Mouse (Mus musculus) embryonic stem cell, embryonic (primary cell): ENCODE results near the gene Ism1.

Experiments
- CTCF ChIA-PET, 4 experiments: fragments of 300-600 bp in 2 of 4; fragments of 350-600 bp in 2 of 4; sonication (Branson Sonifier 250); formaldehyde crosslinking; loops; one replicate each; lab custom pipeline; 2022; ENCODE audit warnings: inconsistent platforms in 2 of 4; lab: Charles Lee
- POLR2A ChIA-PET, 4 experiments: fragments of 300-600 bp in 2 of 4; fragments of 350-600 bp in 2 of 4; sonication (Branson Sonifier 250); formaldehyde crosslinking; loops; one replicate each; lab custom pipeline; 2022; ENCODE audit warnings: antibody characterized with exemption in 4 of 4, inconsistent platforms in 1 of 4; lab: Charles Lee

Ism1 gene

DNA sequence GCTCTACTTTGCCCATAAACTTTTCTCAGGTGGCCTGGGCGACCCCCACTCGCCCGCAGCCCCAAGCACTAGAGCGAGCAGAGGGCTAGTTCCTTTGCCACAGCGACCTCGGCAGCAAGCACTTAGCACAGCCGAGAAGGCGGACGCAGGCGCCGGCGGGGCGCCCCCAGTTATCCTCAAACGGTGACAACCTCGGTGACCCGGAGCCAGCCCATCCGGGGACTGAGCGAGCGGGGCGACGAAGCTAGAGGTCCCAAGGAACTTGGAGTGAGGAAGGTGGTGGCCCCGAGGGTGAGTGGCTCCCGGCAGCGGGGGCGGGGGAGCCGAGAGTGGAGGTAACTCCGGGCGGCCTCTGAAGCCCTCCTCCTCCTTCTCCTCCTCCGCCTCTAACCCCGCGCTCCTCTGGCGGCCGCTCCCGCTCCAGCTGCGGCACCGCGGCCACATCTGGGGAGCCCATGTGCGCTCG lies at the start of gene Ism1:
Gene Ism1 (plus strand): TSS at position 370 of the 466 bp plus-strand sequence.
- ChIA-PET CTCF (interaction anchor here (0.6 to 1.8 kb wide), 13 partner anchors 10 to 809 kb away, joined by 3 to 9 read pairs (median 3); no protein-coding TSS in a partner anchor), POLR2A (interaction anchor here in 3 of 4 experiments (0.8 to 1.5 kb wide), 4 partner anchors 19 to 92 kb away, joined by 3 to 5 read pairs (median 4); no protein-coding TSS in a partner anchor)

DNA sequence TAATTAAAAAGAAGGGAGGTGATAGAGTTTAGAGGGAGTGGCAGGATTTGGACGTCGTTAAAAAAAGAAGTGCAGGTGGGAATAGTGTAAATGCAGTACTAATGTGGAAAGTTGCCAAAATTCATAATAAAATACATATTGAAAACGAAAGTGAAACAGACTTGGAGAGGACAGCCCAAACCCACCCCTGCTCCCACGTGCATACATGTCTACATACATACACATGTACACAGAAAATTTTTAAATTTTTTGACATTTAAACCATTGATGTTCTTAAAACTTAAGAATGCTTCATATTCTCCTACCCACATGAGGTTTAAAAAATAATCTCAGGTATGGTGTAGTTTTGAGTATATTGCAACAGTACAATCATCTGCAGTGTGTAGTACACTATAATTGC lies 49.2 kb upstream of the Ism1 start:
- ChIA-PET CTCF (no interaction called here), POLR2A (interaction anchor here in 1 of 4 experiments (1.0 kb wide), 1 partner anchor 50 kb away, joined by 3 read pairs; no protein-coding TSS in a partner anchor)

DNA sequence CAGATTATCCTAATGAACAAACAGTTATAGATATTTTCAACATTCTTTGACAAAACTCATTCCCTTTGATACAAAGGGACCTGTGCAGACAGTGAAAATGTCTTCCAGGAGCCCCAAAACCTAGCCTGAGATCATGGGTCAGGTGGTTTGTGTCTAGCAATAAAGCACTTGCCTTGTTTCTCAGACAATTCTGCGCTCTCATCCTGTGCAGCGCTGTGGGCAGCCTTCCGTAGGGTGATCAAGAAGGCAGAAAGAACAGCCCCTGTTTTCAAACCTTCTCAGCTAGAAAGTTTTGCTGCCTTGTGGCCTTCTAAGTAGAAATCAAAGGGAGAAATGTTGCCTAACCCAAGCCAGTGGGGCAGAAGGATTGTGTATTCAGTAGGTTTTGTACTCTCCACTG lies 48.3 kb upstream of the Ism1 start:
- POLR2A ChIA-PET = no interaction called here
- CTCF ChIA-PET = no interaction called here

DNA sequence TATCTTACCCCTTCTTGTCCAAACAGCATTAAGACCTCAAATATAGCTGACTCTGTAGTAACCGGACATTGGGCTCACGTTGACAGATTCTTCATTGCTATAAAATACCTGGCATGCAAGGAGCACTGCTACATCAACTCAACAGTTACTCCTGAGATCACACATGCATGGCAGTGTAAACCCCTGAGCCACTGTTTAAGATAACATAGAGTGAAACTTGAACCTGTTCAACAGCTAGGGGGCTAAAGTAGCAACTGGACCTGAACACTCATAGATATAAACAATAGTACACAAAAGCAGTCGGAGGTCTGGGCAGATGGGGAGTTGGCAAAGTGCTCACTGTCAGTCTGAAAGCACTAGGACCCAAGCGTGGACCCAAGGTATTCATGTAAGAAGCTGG lies 43.5 kb upstream of the Ism1 start:
- ChIA-PET CTCF (no interaction called here), POLR2A (no interaction called here)

DNA sequence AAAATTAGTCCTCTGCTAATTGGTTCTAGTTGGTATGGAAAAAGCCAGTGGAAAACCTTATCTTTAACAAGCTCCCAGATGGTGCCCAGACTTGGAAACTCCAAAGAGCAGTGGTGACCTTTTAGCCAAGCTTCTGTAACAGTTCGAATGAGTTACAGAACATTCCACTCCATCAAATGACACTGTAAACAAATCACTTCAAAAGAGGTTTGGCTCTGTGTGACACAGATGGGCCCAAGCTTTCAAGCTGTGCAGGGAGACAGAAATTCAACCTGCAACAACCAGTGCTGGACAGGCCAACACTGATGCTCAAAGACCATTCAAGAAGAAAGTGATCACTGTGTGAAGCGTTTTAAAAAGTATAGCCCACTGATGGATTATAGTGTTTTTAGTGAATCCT lies 40.1 kb upstream of the Ism1 start:
- ChIA-PET POLR2A (no interaction called here), CTCF (no interaction called here)

DNA sequence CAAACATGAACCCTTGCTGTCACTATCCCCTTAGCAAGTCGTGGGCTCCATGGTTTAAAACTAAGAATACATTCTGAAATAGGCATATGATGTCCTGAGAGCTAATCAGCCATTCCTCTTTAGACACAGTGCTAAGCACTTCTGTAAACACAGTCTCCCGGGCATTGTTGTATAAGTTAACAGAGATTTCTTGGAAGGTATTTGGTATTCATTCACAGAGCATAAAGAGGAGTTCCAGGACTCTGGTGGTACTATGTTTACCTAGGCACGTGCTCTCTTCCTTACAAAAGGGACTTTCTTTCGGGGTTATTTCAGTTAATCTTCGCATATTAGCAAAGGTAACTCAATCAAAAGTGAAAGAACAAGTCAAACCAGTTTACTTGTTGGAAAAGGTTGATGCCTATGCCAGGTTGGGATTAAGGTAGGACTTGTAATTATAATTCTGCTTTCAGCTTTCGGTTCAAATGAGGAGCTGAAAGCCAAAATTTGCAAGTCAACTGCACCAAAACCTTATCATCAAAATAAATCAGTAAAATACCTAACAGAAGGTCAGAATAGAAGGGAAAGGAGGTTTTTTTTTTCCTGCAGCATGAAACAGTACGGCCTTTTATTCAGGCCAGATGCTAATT lies 36.1 kb upstream of the Ism1 start:
- POLR2A ChIA-PET = no interaction called here
- CTCF ChIA-PET = no interaction called here

DNA sequence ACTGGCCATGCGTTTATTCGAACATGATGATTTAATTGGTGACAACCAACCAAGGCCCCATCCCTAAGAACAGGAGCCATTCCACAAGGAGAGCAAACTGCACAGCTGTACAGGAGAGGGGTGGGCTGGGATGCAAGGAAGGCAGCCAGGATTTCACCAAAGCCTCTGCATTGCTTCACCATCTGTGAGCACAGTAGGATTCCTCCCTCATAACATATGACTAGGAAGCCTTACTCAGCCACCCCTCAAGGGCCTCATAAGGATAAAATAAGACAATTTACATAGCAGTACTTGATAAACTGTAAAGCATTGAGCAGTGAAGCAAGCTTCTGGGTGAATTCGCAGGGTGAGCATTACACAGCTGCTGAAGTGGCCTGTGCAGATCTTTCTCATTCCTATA lies 28.5 kb upstream of the Ism1 start:
- ChIA-PET CTCF (no interaction called here), POLR2A (no interaction called here)

DNA sequence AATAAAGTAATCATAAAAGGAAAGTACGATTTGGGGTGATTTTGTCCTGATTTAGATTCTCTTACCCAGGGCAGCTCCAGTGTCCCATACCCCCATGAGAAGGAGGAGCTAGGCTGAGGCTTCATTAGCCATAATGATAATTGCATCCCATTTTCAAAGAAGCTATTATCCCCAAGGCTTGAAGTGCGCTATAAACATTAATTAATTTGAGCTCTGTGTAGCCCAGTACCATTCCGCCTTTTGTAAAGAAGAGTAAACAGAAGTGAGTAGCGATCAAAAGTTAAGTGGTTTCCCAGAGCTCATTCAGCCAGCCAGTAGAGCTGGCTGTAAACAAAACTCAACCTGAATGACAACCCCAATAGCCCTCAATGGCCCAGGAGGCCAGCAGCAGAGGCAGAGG lies 21.2 kb upstream of the Ism1 start:
- CTCF ChIA-PET = interaction anchor here in 3 of 4 experiments (0.6 to 0.9 kb wide), 4 partner anchors 12 to 522 kb away, joined by 3 to 4 read pairs (median 4); partner anchors contain the start of gene Ism1 (in 1 of the 3)
- POLR2A ChIA-PET = interaction anchor here in 1 of 4 experiments (0.6 kb wide), 1 partner anchor 913 kb away, joined by 3 read pairs; no protein-coding TSS in a partner anchor

DNA sequence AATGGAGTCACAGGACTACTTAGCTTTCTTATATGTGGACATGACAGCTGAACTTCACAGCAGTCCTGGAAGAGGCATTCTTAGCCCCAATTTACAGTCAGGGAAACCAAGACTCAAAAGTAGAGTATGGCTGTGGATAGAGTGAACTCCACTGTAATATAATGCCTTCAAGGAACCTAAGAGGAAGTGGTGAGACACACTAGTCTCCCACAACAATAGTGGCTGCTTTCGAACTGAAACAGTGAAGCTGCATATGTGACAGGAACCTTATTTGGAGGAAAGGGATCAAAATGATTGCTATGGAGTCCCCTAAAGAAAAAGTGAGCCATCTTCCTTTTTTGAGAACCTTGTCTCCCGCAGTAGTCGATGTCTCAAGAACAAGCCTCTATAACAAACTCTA lies 6.1 kb upstream of the Ism1 start:
- ChIA-PET CTCF (no interaction called here), POLR2A (interaction anchor here in 1 of 4 experiments (0.6 kb wide), 1 partner anchor 1870 kb away, joined by 3 read pairs; no protein-coding TSS in a partner anchor)

DNA sequence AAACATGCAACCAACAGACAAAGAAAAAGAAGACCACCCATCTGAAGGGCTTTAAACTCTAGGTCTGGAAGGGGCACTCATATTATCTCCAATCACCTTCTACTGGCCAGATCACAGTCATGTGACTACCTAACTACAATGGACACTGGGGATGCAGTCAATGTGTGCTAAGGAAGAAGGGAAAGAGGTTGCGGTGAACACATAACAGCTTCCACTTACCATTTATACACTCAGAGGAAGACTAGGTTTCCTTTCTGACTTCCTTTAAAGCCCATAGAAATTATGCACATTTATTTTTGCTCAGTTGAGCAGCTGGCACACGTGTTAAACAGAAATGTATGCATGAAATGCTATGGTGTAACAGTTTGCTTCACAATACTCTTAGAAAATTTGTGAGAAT lies 5.6 kb upstream of the Ism1 start:
- ChIA-PET POLR2A (interaction anchor here in 1 of 4 experiments (0.6 kb wide), 1 partner anchor 1869 kb away, joined by 3 read pairs; no protein-coding TSS in a partner anchor), CTCF (no interaction called here)

DNA sequence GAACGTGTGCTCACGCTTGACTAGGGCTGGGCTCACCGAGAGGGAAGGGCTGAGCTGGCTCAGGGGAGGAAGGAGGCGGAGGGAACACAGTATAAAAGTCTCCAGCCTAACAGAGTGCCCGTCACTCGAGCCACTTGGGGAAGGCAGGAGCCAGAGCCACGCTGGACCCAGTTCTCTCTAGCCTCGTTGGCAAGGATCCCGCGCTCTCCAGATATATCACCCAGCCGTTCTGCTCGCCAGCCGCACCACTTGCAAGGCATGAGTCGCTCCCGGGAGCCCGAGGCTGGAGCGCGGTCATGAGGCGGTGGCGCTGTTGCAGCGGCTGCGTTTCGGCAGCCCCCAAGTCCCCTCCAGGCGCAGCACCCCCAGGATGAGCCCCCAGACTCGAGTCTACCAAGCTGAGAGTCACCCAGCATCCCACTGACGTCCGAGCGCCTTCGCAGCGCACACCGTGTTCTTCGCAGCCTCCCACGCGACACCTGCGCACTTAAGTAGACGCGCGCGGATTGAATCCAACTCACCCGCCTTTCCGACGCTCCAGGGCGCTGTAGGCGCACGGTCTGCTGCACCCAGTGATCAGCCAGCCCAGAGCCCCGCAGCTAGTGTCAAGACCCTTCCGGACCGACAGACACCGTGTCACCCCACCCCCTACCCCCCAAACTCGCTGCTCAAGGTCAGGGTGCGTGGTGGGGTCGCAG lies 764 bp upstream of the Ism1 start:
- CTCF ChIA-PET = interaction anchor here in 2 of 4 experiments (0.6 to 1.8 kb wide), 5 partner anchors 18 to 89 kb away, joined by 3 to 5 read pairs (median 3); no protein-coding TSS in a partner anchor
- POLR2A ChIA-PET = interaction anchor here in 1 of 4 experiments (0.9 to 1.5 kb wide), 2 partner anchors 18 to 34 kb away, joined by 3 to 5 read pairs; no protein-coding TSS in a partner anchor

DNA sequence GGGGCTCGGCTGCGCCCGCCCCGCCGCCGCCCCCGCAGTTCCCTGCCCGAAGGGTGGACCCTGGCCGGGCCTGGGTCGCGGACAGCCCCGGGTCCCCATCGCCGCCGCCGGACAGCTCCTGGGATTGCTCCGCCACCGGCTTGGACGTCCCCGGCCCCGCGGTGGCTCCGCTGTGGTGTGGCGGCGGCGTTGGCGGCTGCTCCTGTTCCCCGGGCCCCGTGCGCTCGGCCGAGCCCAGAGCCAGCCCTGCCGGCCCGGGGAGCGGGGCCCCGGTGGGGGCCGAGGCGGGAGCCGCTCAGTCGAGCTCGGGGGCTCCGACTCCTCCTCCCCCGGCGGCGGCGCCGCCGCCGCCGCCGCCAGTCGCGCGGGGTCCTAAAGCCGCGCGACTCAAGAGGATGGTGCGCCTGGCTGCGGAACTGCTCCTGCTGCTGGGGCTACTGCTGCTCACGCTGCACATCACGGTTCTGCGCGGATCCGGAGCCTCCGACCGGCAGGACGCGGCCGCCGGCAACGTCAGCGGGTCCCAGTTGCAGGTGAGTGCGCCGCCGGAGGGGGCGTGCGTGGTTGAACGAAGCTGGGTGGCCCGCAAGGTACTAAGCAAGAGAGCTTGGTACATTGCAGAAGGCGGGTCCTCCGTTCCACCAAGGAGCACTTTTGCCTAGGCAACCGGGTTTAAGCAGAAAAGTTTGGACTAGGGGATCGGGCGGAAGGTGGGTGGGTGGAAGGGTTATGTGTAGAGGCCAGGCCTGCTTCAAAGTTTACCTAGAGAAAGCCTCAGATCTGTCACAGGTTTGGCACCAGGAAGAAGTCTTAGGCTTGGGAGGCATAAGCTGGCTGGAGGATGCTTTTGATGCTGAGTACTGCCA lies 530 bp downstream of the Ism1 start:
- POLR2A ChIA-PET = interaction anchor here (0.6 to 1.1 kb wide), 11 partner anchors 9 to 716 kb away, joined by 3 to 6 read pairs (median 3); partner anchors contain the start of genes Macrod2 (in 1 of the 4) and Tasp1 (in 1 of the 4)
- CTCF ChIA-PET = interaction anchor here (0.6 to 1.8 kb wide), 15 partner anchors 11 to 808 kb away, joined by 3 to 9 read pairs (median 3); partner anchors contain the start of gene Macrod2 (in 1 of the 4)

DNA sequence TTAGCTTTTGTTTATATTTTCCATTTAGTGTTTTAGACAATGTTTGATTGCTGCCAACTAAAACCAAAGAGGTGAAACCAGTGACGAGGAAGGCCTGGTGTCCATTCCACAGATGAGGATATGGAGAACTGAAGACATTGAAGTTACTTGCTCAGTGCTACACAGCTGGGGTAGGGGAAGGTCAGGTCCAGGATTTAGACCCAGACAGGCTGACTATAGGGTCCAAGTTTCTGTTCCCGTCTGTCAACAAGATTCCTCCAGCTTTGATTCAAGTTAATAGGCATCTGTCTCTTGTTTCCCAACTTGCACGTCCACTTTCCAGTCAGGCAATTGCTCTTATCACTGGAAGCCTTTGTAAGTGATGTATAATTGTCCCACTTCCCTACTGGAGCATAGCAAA lies 4.6 kb downstream of the Ism1 start:
- POLR2A ChIA-PET = interaction anchor here in 1 of 4 experiments (0.6 kb wide), 1 partner anchor 1425 kb away, joined by 4 read pairs; no protein-coding TSS in a partner anchor
- CTCF ChIA-PET = no interaction called here

DNA sequence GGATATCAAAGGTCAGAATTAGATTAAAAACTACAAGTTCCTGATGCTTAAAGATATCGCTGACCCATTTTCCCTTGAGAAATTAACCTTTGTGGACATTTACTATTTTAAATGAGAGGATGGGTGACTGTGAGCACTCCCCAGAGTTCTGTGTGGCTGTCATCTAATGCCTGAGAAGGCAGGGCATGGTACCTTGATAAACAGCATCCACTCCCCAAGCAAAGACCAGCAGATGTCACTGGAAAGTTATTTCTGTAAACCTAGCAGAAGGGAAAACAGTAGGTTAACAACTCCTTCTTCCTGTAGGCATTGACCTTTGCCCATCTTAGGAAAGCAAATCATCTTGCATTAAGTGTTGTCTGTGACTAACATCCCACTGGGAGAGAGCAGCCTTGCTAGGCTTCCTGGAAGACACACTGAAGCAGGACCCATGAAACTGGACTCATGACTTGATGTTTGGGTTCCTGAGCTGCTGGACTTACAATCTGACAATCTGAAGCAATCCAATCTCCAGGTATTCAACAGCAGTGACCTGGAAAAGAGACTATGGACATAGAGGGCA lies 11.5 kb downstream of the Ism1 start:
- CTCF ChIA-PET = no interaction called here

DNA sequence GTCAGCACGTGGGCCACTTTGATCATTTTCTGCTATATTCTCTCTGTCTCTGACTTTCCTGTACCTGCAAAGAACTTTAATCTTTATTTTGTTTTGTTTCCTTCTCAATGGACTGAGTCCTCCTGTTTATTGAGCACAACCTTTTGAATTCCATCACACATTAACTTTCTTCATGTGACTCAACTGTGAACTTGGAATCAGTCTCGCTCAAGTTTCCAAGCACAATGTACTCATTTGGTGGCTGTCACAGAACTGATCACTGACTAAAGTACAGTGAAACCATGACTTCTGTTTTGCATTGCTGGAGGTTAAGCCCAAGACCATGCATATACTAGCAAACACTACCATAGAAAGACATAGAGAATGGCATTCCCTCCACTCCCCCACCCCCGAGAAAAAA lies 15.5 kb downstream of the Ism1 start:
- POLR2A ChIA-PET = no interaction called here
- CTCF ChIA-PET = no interaction called here

More for the DNA sequence above, 11.5 kb downstream of the Ism1 start:
- POLR2A ChIA-PET = no interaction called here

DNA sequence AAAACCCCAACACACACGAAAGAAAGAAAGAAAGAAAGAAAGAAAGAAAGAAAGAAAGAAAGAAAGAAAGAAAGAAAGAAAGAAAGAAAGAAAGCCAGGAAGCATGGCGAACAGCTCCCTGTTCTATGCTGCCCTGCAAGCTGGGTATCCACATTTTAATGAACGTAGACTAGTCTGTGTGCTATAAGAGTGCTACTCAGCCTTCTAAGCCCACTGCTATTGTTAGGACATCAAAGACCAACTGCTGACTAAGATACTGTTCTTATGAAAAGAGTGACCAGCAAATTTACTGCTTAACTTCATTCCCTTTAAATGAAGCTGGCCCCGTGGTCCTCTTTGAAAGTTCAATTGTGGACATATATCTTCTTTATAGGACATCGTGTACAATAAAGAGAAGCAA lies 16.7 kb downstream of the Ism1 start:
- ChIA-PET POLR2A (interaction anchor here in 1 of 4 experiments (0.8 kb wide), 1 partner anchor 16 kb away, joined by 3 read pairs; no protein-coding TSS in a partner anchor), CTCF (no interaction called here)

DNA sequence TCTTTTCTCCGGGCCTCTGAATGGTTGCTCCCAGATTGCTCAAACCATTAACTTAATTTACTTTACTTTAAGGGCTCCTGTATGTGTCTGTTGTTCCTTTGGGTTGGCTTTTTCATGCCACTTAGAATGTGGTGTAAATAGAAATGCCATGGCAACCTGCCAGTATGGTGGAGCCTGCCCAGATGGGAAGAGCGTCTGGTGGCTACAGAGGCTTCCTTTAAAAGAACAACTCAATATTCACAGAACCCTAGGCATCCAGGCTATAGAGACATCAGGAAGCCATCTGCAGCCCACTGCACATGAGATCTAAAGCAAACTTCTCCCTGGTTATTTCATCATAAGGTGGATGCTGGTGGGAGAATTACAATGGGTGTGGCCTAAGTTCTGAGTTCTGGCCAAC lies 18.6 kb downstream of the Ism1 start:
- ChIA-PET POLR2A (no interaction called here), CTCF (no interaction called here)

DNA sequence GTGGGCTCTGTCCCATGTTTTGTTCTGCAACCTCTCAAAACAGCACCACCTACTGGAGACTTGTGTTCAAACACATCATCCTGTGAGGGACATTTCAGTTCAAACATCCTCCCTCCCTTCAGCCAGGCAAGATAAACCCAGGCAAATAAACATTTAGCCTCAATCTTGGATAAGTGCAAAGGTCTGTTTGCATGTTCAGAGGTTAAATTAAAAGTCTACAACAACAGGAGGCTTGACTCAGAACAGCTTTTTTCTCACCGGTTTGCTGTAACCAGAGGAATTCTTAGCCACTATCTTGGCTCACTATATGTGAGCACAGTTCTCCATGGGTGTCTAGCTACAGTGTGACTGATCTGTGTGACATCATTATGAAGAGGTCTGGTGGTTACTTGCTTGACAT lies 22.6 kb downstream of the Ism1 start:
- ChIA-PET CTCF (no interaction called here), POLR2A (no interaction called here)
